Mouse (Mus musculus) midbrain, embryonic 14.5 days (tissue): Measurements from ENCODE around the gene Add1. TPM values are rescaled to one million over a fixed set of nuclear protein-coding genes. Genes with fewer than 3 reads are reported as not detected.

Experiments used
- ATAC-seq: fragments of 200-750 bp; cut with Nextera tagmentation; 2 replicates; pipeline ENCODE4 v1.8.0; 2017; ENCODE audit warnings: moderate number of reproducible peaks, moderate library complexity; ENCODE audit not compliant: low FRiP score, low TSS enrichment
- DNase-seq: peaks from one replicate; pipeline ENCODE4 v3.0.0-alpha.2; 2015
- H3K27ac ChIP-seq: fragments of 300-500 bp; sonication (generic); replicated peaks from 2 replicates; pipeline ENCODE4 v1.5.1; 2014; ENCODE audit warnings: mild to moderate bottlenecking, low read depth, low read length, moderate library complexity
- H3K27me3 ChIP-seq: fragments of 300-500 bp; sonication (generic); 2 replicates; pipeline ENCODE4 v1.6.1; 2014; ENCODE audit warnings: low read length, control low read depth, mixed read lengths; ENCODE audit not compliant: control insufficient read depth, insufficient read depth
- H3K36me3 ChIP-seq: fragments of 300-500 bp; sonication (generic); 2 replicates; pipeline ENCODE4 v1.6.1; 2014; ENCODE audit warnings: low read length, control low read depth; ENCODE audit not compliant: control insufficient read depth, insufficient read depth
- H3K4me1 ChIP-seq: fragments of 300-500 bp; sonication (generic); 2 replicates; pipeline ENCODE4 v1.6.1; 2014; ENCODE audit warnings: mild to moderate bottlenecking, antibody characterized with exemption, low read length, control low read depth; ENCODE audit not compliant: control insufficient read depth, insufficient read depth
- H3K4me2 ChIP-seq: fragments of 300-500 bp; sonication (generic); 2 replicates; pipeline ENCODE4 v1.6.1; 2014; ENCODE audit warnings: mild to moderate bottlenecking, low read length, moderate library complexity
- H3K4me3 ChIP-seq: fragments of 300-500 bp; sonication (generic); replicated peaks from 2 replicates; pipeline ENCODE4 v1.5.1; 2014; ENCODE audit warnings: low read depth, low read length
- H3K9ac ChIP-seq: fragments of 300-500 bp; sonication (generic); replicated peaks from 2 replicates; pipeline ENCODE4 v1.6.1; 2014; ENCODE audit warnings: mild to moderate bottlenecking, low read length, moderate library complexity
- H3K9me3 ChIP-seq: fragments of 300-500 bp; sonication (generic); 2 replicates; pipeline ENCODE4 v1.6.1; 2016; ENCODE audit warnings: low read length, control low read depth, mixed read lengths; ENCODE audit not compliant: control insufficient read depth
- WGBS: fragments of 180-500 bp; shearing (Covaris S2); extraction: QIAGEN DNeasy Blood & Tissue Kit; methylation state at CpG from one replicate; pipeline ENCODE4 v1.1.7; 2014; 5-methylcytosine and 5-hydroxymethylcytosine counted together
- polyA plus RNA-seq: library from polyadenylated mRNA; unstranded; fragments of >200 nt; fragmentation: Nextera tagmentation; extraction: Ambion mirVana; gene quantifications from 2 replicates; pipeline ENCODE4 v1.2.1, GENCODE M21; 2014

Add1 gene
- polyA plus RNA-seq: 204 and 221 TPM in 2 replicates

GRCm38 (mm10) chr5:34573268-34574221 lies at the start of gene Add1:
Add1 (plus strand) TSS chr5:34573664.
- peak; percentile 97 for DNase-seq
- peak within 1 kb of the TSS; percentile 96 for H3K4me3 ChIP-seq
- H3K27me3 ChIP-seq: no peaks in the 10 kb centered on the region
- under 1% methylated on average over 75 of the region's 84 CpGs for WGBS
- peak within 1 kb of the TSS; percentile 63 for H3K4me2 ChIP-seq
- H3K9ac ChIP-seq: peak within 1 kb of the TSS; percentile 98
- H3K27ac ChIP-seq: peak within 1 kb of the TSS; percentile 96
- no peaks in the 10 kb centered on the region for H3K9me3 ChIP-seq
- no peaks in the 10 kb centered on the region for H3K36me3 ChIP-seq
- ATAC-seq: peak; percentile 100
- peaks cover 16% of the 10 kb centered on the region for H3K4me1 ChIP-seq

DNA sequence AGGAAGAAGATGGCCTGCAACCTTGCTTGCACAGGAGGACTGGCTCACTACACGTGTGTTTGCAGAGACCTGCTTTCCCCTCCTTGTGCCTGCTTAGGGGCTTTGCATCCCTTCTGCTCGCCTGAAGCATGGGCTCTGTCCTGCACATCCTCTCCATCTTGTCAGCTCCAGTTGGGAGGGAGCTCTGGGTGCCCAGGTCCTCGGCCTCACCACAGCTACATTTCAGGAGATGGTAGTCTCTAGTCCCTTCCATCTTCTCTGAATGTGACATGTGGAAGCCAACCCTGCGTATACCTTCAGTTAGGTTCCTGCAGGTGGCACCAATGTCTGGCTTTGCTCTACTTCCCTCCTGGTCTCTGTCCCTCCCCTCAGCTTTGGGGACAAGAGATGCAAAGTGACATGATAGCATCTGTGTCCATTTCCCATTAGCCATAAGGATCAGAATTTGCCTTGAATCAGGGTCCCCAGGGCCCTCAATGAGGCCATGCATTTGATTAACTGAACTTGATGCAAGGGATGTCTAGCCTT lies 49.4 kb upstream of the Add1 start:
- H3K9me3 ChIP-seq: no peaks in the 10 kb centered on the region
- no peak overlapping the region for H3K4me2 ChIP-seq
- H3K4me3 ChIP-seq: no peak overlapping the region
- WGBS: 65% methylated on average over 4 of the region's 4 CpGs
- DNase-seq (no peak), ATAC-seq (no peak)
- no peaks in the 10 kb centered on the region for H3K27me3 ChIP-seq
- no peak overlapping the region for H3K9ac ChIP-seq
- no peaks in the 10 kb centered on the region for H3K4me1 ChIP-seq
- H3K27ac ChIP-seq: no peak overlapping the region
- H3K36me3 ChIP-seq: no peaks in the 10 kb centered on the region

DNA sequence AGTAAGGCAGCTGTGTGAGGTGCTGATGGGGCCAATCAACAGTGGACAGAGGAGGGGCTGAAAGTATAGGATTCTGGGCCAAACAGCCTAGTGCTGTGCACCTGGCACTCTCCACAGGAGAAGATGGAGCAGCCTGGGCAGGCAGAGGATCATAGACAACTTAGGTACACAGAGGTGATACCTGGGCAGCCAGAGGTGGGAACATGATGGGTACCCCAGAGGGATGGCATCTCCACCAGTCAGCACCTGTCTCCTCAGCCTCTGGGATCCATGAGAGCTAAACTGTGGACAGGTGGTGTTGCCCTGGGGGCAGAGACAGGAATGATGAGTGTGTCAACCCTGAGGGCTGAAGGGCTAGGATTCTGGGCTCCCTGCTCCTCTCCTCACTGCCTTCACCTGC lies 49.0 kb upstream of the Add1 start:
- H3K36me3 ChIP-seq: no peaks in the 10 kb centered on the region
- H3K4me2 ChIP-seq: no peak overlapping the region
- H3K4me3 ChIP-seq: no peak overlapping the region
- H3K4me1 ChIP-seq: no peaks in the 10 kb centered on the region
- ATAC-seq: no peak
- no peak overlapping the region for H3K9ac ChIP-seq
- H3K9me3 ChIP-seq: no peaks in the 10 kb centered on the region
- H3K27me3 ChIP-seq: no peaks in the 10 kb centered on the region
- DNase-seq: no peak
- H3K27ac ChIP-seq: no peak overlapping the region

DNA sequence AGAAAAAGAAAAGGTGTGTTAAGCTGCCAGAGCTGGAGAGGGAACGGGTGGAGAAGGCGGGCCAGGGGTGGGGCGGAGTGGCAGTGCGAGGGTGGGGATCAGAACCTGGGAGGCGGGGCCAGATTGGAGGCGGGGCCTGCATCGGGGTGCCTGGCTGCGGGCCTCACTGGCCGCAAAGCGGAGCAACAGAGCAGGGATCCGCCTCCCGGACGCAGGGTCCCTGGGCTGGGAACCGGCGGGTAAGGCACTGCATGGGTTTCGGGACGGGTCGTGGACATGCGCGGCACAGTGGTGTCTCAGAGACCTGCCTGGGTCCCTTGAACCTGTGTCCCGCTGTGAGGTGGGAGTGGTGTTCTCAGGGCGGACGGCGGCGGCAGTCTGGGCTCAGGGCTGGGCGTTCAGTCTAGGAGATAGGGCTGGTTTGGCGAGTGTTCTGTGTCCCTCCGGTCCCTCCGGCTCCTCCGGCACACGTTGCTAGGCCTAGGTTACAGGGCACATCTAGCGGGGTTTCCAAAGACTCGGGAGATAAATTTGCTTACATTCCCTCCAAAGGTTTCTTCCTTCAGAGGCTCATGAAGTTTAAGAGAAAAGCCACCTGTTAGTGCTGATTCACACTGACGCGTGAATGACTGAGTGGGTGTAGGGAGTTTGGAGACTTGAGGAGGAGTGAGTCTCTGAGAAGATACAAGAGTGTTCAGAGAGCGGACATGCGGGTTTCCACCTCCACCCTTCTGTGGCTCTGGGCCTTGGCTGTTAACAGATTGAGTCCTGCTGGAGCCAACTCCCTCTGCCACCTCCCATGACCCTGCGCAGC lies 47.6 kb upstream of the Add1 start, which contains the start of gene Sh3bp2:
Gene Sh3bp2, plus strand, starts transcription at position 176 of the 814 bp plus-strand sequence.
- H3K9ac ChIP-seq: peak within 1 kb of the TSS; percentile 36
- H3K4me1 ChIP-seq: no peaks in the 10 kb centered on the region
- no peaks in the 10 kb centered on the region for H3K9me3 ChIP-seq
- no peaks in the 10 kb centered on the region for H3K36me3 ChIP-seq
- 4% methylated on average over 38 of the region's 38 CpGs for whole genome bisulfite sequencing
- ATAC-seq (peak; percentile 77; the same call in 1 of the 2 replicates), DNase-seq (peak; percentile 84)
- H3K4me2 ChIP-seq: peak within 1 kb of the TSS; percentile 59
- peak within 1 kb of the TSS; percentile 36 for H3K4me3 ChIP-seq
- H3K27me3 ChIP-seq: no peaks in the 10 kb centered on the region
- no peak within 1 kb of the TSS for H3K27ac ChIP-seq

- WGBS: 34% methylated on average over 5 of the region's 5 CpGs
- H3K36me3 ChIP-seq: no peaks in the 10 kb centered on the region
- no peaks in the 10 kb centered on the region for H3K4me1 ChIP-seq
- H3K4me2 ChIP-seq: no peak overlapping the region
- no peak overlapping the region for H3K9ac ChIP-seq
- no peaks in the 10 kb centered on the region for H3K27me3 ChIP-seq
- DNase-seq (no peak), ATAC-seq (no peak)
- no peak overlapping the region for H3K4me3 ChIP-seq
- no peak overlapping the region for H3K27ac ChIP-seq
- no peaks in the 10 kb centered on the region for H3K9me3 ChIP-seq
Observed at GRCm38 (mm10) chr5:34526477-34526775, 47.0 kb upstream of the Add1 start.

GRCm38 (mm10) chr5:34527352-34527751 lies 46.1 kb upstream of the Add1 start:
- no peak for ATAC-seq
- DNase-seq: no peak
- WGBS: 87% methylated on average over 2 of the region's 2 CpGs

DNA sequence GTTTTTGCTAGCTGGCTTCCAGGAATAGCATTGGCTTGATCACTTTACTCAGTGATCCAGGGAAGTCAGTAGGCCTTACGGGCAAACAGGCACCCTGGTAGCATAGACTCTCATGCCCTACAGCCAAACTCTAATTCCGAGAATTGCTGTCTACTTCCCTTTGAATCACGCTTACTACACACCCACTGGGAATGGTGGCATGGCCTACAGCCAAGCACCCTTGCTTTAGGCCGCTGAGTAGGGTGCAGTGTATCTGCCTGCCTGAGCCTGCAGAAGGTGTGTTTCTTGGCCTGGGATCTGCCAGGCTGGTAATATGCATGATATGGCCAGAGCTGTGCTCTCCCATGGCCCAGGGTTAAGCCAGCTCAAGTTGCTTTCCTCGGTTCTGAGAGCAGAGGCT lies 44.7 kb upstream of the Add1 start:
- no peaks in the 10 kb centered on the region for H3K4me1 ChIP-seq
- DNase-seq (no peak), ATAC-seq (no peak)
- no peak overlapping the region for H3K27ac ChIP-seq
- H3K4me3 ChIP-seq: no peak overlapping the region
- no peak overlapping the region for H3K4me2 ChIP-seq
- no peaks in the 10 kb centered on the region for H3K36me3 ChIP-seq
- H3K9me3 ChIP-seq: no peaks in the 10 kb centered on the region
- no peaks in the 10 kb centered on the region for H3K27me3 ChIP-seq
- no peak overlapping the region for H3K9ac ChIP-seq
- 86% methylated on average over 5 of the region's 5 CpGs for WGBS

More at GRCm38 (mm10) chr5:34527352-34527751, 46.1 kb upstream of the Add1 start:
- H3K4me1 ChIP-seq: no peaks in the 10 kb centered on the region
- no peak overlapping the region for H3K4me3 ChIP-seq
- no peak overlapping the region for H3K27ac ChIP-seq
- no peaks in the 10 kb centered on the region for H3K36me3 ChIP-seq
- no peak overlapping the region for H3K9ac ChIP-seq
- H3K27me3 ChIP-seq: no peaks in the 10 kb centered on the region
- H3K9me3 ChIP-seq: no peaks in the 10 kb centered on the region
- no peak overlapping the region for H3K4me2 ChIP-seq

GRCm38 (mm10) chr5:34530116-34530515 lies 43.3 kb upstream of the Add1 start:
- H3K4me3 ChIP-seq: no peak overlapping the region
- DNase-seq (no peak), ATAC-seq (no peak)
- H3K9ac ChIP-seq: no peak overlapping the region
- no peak overlapping the region for H3K4me2 ChIP-seq
- no peaks in the 10 kb centered on the region for H3K36me3 ChIP-seq
- no peaks in the 10 kb centered on the region for H3K9me3 ChIP-seq
- WGBS: 83% methylated on average over 5 of the region's 5 CpGs
- H3K4me1 ChIP-seq: no peaks in the 10 kb centered on the region
- no peaks in the 10 kb centered on the region for H3K27me3 ChIP-seq
- no peak overlapping the region for H3K27ac ChIP-seq
